Mouse (Mus musculus) forebrain, embryonic 11.5 days (tissue): ENCODE results near the gene Phf7. TPM values are rescaled to one million over a fixed set of nuclear protein-coding genes. Genes with fewer than 3 reads are reported as not detected.

Experiments used
- ATAC-seq: fragments of 200-750 bp; cut with Nextera tagmentation; replicated peaks from 2 replicates; pipeline ENCODE4 v1.8.0; 2017; ENCODE audit warnings: moderate TSS enrichment; ENCODE audit not compliant: low FRiP score
- DNase-seq: peaks from one replicate; pipeline ENCODE4 v3.0.0-alpha.2; 2017; ENCODE audit warnings: low spot score
- H3K27ac ChIP-seq: fragments of 300-500 bp; sonication (generic); 2 replicates; pipeline ENCODE4 v1.5.1; 2014; ENCODE audit warnings: low read depth, low read length
- H3K27me3 ChIP-seq: fragments of 300-500 bp; sonication (generic); 2 replicates; pipeline ENCODE4 v1.6.1; 2014; ENCODE audit warnings: mild to moderate bottlenecking, low read length, mixed read lengths; ENCODE audit not compliant: control insufficient read depth, insufficient read depth
- H3K36me3 ChIP-seq: fragments of 300-500 bp; sonication (generic); 2 replicates; pipeline ENCODE4 v1.6.1; 2014; ENCODE audit warnings: mild to moderate bottlenecking, low read length, moderate library complexity, mixed read lengths; ENCODE audit not compliant: control insufficient read depth, insufficient read depth
- H3K4me1 ChIP-seq: fragments of 300-500 bp; sonication (generic); replicated peaks from 2 replicates; pipeline ENCODE4 v1.6.1; 2014; ENCODE audit warnings: low read length, mixed read lengths; ENCODE audit not compliant: control insufficient read depth, insufficient read depth
- H3K4me2 ChIP-seq: fragments of 300-500 bp; sonication (generic); 2 replicates; pipeline ENCODE4 v1.6.1; 2014; ENCODE audit warnings: low read depth, mild to moderate bottlenecking, low read length, moderate library complexity, mixed read lengths; ENCODE audit not compliant: severe bottlenecking
- H3K4me3 ChIP-seq: fragments of 300-500 bp; sonication (generic); 2 replicates; pipeline ENCODE4 v1.5.1; 2014; ENCODE audit warnings: low read depth, low read length
- H3K9ac ChIP-seq: fragments of 300-500 bp; sonication (generic); 2 replicates; pipeline ENCODE4 v1.6.1; 2014; ENCODE audit warnings: low read length
- H3K9me3 ChIP-seq: fragments of 300-500 bp; sonication (generic); 2 replicates; pipeline ENCODE4 v1.6.1; 2016; ENCODE audit warnings: low read length, mixed read lengths; ENCODE audit not compliant: control insufficient read depth
- WGBS: fragments of 180-500 bp; shearing (Covaris S2); extraction: QIAGEN DNeasy Blood & Tissue Kit; methylation state at CpG from one replicate; pipeline ENCODE4 v1.1.7; 2014; 5-methylcytosine and 5-hydroxymethylcytosine counted together
- polyA plus RNA-seq: library from polyadenylated mRNA; unstranded; fragments of >200 nt; fragmentation: Nextera tagmentation; extraction: Ambion mirVana; gene quantifications from 2 replicates; pipeline ENCODE4 v1.2.1, GENCODE M21; 2014

Phf7 gene
- polyA plus RNA-seq, 1 experiment from 2014 or later: 14.3 TPM

DNA sequence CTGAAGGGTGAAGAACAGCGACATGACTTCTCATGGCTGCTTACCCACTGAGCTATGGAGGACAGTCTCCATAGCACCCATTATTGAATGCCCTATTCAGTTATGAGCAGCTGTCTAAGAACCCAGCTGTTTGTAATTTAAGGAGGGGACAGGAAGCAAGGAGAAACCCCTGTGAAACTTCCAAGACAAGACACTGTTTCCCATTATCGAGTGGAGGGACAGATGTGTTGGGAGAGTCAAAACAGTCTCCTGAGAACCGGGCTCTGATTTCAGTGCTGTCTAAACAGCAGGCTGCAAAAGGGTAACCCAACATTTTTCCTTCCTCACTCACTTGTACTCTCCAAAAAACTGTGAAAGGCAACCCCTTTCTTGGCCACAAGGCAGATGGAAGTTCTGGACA lies 10.6 kb downstream of the Phf7 start:
- H3K36me3 ChIP-seq: no peaks in the 10 kb centered on the region
- H3K9me3 ChIP-seq: no peaks in the 10 kb centered on the region
- DNase-seq (no peak), ATAC-seq (no peak)
- H3K4me1 ChIP-seq: no peaks in the 10 kb centered on the region
- H3K9ac ChIP-seq: no peak overlapping the region
- no peak overlapping the region for H3K4me3 ChIP-seq
- H3K27me3 ChIP-seq: no peaks in the 10 kb centered on the region
- H3K27ac ChIP-seq: no peak overlapping the region
- H3K4me2 ChIP-seq: no peak overlapping the region
- 75% methylated on average over 3 of the region's 3 CpGs for WGBS

- DNase-seq (no peak), ATAC-seq (no peak)
- H3K9me3 ChIP-seq: no peaks in the 10 kb centered on the region
- 85% methylated on average over 7 of the region's 7 CpGs for WGBS
- H3K27ac ChIP-seq: no peak overlapping the region
- no peak overlapping the region for H3K4me3 ChIP-seq
- no peaks in the 10 kb centered on the region for H3K36me3 ChIP-seq
- no peaks in the 10 kb centered on the region for H3K27me3 ChIP-seq
- H3K4me1 ChIP-seq: no peaks in the 10 kb centered on the region
- no peak overlapping the region for H3K9ac ChIP-seq
- H3K4me2 ChIP-seq: no peak overlapping the region
Observed at GRCm38 (mm10) chr14:31237101-31237882, 13.8 kb downstream of the Phf7 start.

GRCm38 (mm10) chr14:31233996-31234591 lies 17.0 kb downstream of the Phf7 start:
- H3K27me3 ChIP-seq: no peaks in the 10 kb centered on the region
- H3K9ac ChIP-seq: no peak overlapping the region; the same call in 1 of the 2 replicates
- no peaks in the 10 kb centered on the region for H3K36me3 ChIP-seq
- 25% methylated on average over 11 of the region's 11 CpGs for WGBS
- no peak overlapping the region for H3K4me3 ChIP-seq
- H3K4me1 ChIP-seq: no peaks in the 10 kb centered on the region
- no peaks in the 10 kb centered on the region for H3K9me3 ChIP-seq
- no peak overlapping the region for H3K27ac ChIP-seq
- ATAC-seq: 0 out of 2 replicates have a peak, but pooled peaks have one; percentile 21
- DNase-seq: peak; percentile 82
- no peak overlapping the region for H3K4me2 ChIP-seq

DNA sequence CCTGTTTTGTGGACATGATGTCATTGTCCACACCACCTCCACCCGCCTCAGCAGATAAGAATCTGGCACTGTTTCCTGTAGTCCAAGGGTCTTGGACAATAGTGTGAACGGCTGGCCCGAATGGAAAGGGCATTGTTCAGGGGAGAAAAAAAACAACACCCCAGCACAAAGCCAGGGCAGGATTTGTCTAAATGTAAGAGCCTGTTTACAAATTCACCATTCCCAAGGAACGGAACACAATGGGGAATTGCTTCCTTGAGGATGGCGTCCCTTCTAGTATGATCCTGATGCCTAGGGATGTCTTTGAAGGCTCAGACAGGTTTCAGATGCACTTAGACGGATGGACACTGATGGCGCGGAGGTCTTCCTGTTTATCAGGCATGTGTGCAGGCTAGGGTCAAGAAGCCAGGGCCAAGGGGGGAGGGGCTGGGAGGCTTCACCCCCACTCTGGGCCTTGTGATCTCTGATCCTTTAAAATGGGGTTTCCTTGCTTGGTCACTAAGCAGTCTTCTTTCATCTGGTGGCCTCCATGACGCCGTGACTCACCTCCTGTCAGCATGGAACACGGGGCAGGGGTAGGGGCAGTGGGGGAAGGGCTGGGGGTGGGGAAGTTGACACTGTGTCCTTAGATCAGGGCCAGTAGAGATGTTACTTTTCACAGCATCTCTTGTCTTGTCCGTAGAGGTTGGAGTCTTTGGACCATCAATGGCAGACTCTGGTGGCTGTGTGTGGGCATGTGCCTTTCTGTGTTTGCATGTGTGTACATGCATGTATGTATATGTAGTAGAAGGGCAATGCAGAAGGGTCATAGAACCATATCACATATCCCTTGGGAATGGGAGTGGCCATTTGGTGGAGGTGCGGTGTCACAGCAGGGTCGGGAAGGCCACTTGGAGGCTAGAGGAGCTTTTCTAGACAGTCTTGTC lies 17.8 kb downstream of the Phf7 start:
- no peaks in the 10 kb centered on the region for H3K27me3 ChIP-seq
- no peaks in the 10 kb centered on the region for H3K36me3 ChIP-seq
- 93% methylated on average over 14 of the region's 14 CpGs for WGBS
- H3K27ac ChIP-seq: no peak overlapping the region
- DNase-seq (no peak), ATAC-seq (no peak)
- no peak overlapping the region for H3K4me3 ChIP-seq
- H3K4me2 ChIP-seq: no peak overlapping the region
- H3K4me1 ChIP-seq: no peaks in the 10 kb centered on the region
- no peaks in the 10 kb centered on the region for H3K9me3 ChIP-seq
- H3K9ac ChIP-seq: no peak overlapping the region

- 91% methylated on average over 13 of the region's 13 CpGs for WGBS
- H3K27me3 ChIP-seq: no peaks in the 10 kb centered on the region
- no peak overlapping the region for H3K27ac ChIP-seq
- no peak overlapping the region for H3K9ac ChIP-seq
- no peak overlapping the region for H3K4me3 ChIP-seq
- no peaks in the 10 kb centered on the region for H3K9me3 ChIP-seq
- DNase-seq (no peak), ATAC-seq (no peak)
- H3K4me2 ChIP-seq: no peak overlapping the region
- H3K4me1 ChIP-seq: no peaks in the 10 kb centered on the region
- H3K36me3 ChIP-seq: no peaks in the 10 kb centered on the region
Observed at GRCm38 (mm10) chr14:31232404-31233069, 18.6 kb downstream of the Phf7 start.

- no peaks in the 10 kb centered on the region for H3K36me3 ChIP-seq
- ATAC-seq: no peak
- H3K27me3 ChIP-seq: no peaks in the 10 kb centered on the region
- H3K9me3 ChIP-seq: no peaks in the 10 kb centered on the region
- H3K9ac ChIP-seq: no peak overlapping the region
- WGBS: 71% methylated on average over 8 of the region's 8 CpGs
- H3K4me1 ChIP-seq: no peaks in the 10 kb centered on the region
- no peak overlapping the region for H3K27ac ChIP-seq
- no peak overlapping the region for H3K4me2 ChIP-seq
- no peak overlapping the region for H3K4me3 ChIP-seq
- no peak for DNase-seq
Observed at GRCm38 (mm10) chr14:31230442-31230841, 20.7 kb downstream of the Phf7 start.

DNA sequence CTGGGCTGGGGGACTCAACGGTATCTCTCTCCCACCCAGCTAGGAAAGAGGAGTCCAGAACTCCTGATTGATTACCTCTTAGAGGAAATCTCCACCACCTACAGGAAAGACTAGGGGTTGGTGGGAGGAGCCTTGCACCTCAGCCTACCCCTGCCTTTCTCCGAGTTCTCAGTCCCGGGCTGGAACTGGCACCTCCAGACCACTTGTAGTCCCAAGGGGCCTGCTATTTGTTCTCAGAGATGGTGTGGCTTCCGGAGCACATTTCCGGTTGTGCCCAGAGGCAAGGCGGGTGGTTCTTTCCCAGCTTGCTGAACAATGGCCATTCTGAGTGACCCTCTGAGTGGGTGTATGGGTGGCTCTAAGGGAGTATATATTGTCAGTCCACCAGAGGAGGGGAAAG lies 22.9 kb downstream of the Phf7 start:
- Histone ChIP-seq H3K27ac (no peak overlapping the region), H3K9ac (no peak overlapping the region), H3K4me3 (no peak overlapping the region), H3K36me3 (no peaks in the 10 kb centered on the region), H3K9me3 (no peaks in the 10 kb centered on the region), H3K4me2 (no peak overlapping the region), H3K27me3 (no peaks in the 10 kb centered on the region), H3K4me1 (no peaks in the 10 kb centered on the region)
- WGBS: 82% methylated on average over 6 of the region's 6 CpGs
- DNase-seq (no peak), ATAC-seq (no peak)

DNA sequence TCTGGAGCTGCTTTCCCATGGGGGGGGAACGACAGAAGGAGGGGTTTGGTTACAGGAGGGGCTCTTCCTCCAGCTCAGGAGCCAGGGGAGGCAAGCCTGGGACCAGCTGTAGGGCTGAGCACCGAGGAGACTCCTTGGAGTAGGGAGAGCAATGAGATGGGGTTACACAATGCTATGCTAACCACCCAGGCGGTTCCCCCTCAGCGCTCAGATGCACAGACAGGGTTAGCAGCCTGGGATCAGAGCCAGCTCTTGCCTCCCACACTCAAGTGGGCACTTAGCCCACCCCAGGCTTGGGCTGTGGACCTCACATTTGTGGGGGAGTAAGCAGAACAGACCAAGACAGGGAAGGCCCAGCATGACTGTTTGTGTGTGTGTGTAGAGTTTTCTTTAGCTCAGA lies 24.1 kb downstream of the Phf7 start:
- 66% methylated on average over 4 of the region's 4 CpGs for WGBS
- H3K4me3 ChIP-seq: no peak overlapping the region
- H3K27me3 ChIP-seq: no peaks in the 10 kb centered on the region
- no peak overlapping the region for H3K4me2 ChIP-seq
- no peaks in the 10 kb centered on the region for H3K36me3 ChIP-seq
- ATAC-seq (no peak), DNase-seq (no peak)
- H3K27ac ChIP-seq: no peak overlapping the region
- H3K9ac ChIP-seq: no peak overlapping the region
- H3K9me3 ChIP-seq: no peaks in the 10 kb centered on the region
- no peaks in the 10 kb centered on the region for H3K4me1 ChIP-seq
